Mouse (Mus musculus): ENCODE results near the gene Odf3l1.

DNA sequence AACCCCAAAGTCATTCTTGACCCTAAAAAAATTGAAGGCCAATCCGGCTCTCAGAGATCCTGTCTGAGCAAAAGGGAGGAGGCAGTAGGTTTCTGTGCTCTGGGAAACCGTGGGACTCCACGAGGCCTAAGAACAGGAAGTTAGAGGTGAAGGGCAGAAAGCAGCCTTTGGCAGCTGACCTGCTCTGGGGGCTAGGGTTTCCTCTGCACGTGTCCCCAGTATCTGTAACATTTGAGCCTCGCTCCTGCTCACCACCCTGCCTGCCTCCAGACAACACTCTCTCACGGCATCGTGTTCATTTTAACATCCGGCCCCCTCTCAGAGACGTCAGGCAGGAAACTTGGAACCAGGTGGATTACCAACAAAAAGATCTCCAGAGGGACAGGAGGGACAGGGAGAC, 36.1 kb upstream of the Odf3l1 start:
- TF ChIP-seq TAL1 (IDR thresholded peaks at IDR 0.05; ENCODE audit: low read length): no peak
- TF ChIP-seq GATA1 (IDR thresholded peaks at IDR 0.05; ENCODE audit: low read length): no peak

All from erythroblast, embryonic 14.5 days (primary cell).